Mouse (Mus musculus) neural tube, embryonic 14.5 days (tissue): Measurements from ENCODE around the gene Rhox2c. TPM values are rescaled to one million over a fixed set of nuclear protein-coding genes. Genes with fewer than 3 reads are reported as not detected.
"Not testable (repeated sequence)": the region's sequence is repeated elsewhere in the genome, so short reads cannot be mapped to it uniquely, and the experiment has no call there.

Source experiments
- ATAC-seq: fragments of 200-750 bp; cut with Nextera tagmentation; 2 replicates; pipeline ENCODE4 v1.8.0; 2017; ENCODE audit warnings: low read depth, mild to moderate bottlenecking, moderate TSS enrichment, moderate library complexity
- H3K27ac ChIP-seq: fragments of 300-500 bp; sonication (generic); 2 replicates; pipeline ENCODE4 v1.5.1; 2014; ENCODE audit warnings: low read depth, mild to moderate bottlenecking, control low read depth, low read length, moderate library complexity, mixed read lengths
- H3K27me3 ChIP-seq: fragments of 300-500 bp; sonication (generic); 2 replicates; pipeline ENCODE4 v1.6.1; 2014; ENCODE audit warnings: low read length; ENCODE audit not compliant: control insufficient read depth, insufficient read depth
- H3K36me3 ChIP-seq: fragments of 300-500 bp; sonication (generic); 2 replicates; pipeline ENCODE4 v1.6.1; 2014; ENCODE audit warnings: low read length, mixed read lengths; ENCODE audit not compliant: control insufficient read depth, insufficient read depth
- H3K4me1 ChIP-seq: fragments of 300-500 bp; sonication (generic); 2 replicates; pipeline ENCODE4 v1.6.1; 2014; ENCODE audit warnings: low read length; ENCODE audit not compliant: control insufficient read depth, insufficient read depth
- H3K4me2 ChIP-seq: fragments of 300-500 bp; sonication (generic); 2 replicates; pipeline ENCODE4 v1.6.1; 2014; ENCODE audit warnings: mild to moderate bottlenecking, low read depth, low read length, control low read depth
- H3K4me3 ChIP-seq: fragments of 300-500 bp; sonication (generic); 2 replicates; pipeline ENCODE4 v1.5.1; 2014; ENCODE audit warnings: low read depth, low read length, control low read depth, mixed read lengths
- H3K9ac ChIP-seq: fragments of 300-500 bp; sonication (generic); replicated peaks from 2 replicates; pipeline ENCODE4 v1.6.1; 2014; ENCODE audit warnings: low read depth, mild to moderate bottlenecking, control low read depth, low read length, mixed read lengths
- H3K9me3 ChIP-seq: fragments of 300-500 bp; sonication (generic); 2 replicates; pipeline ENCODE4 v1.6.1; 2016; ENCODE audit warnings: low read length; ENCODE audit not compliant: control insufficient read depth
- WGBS: fragments of 180-500 bp; shearing (Covaris S2); extraction: QIAGEN DNeasy Blood & Tissue Kit; methylation state at CpG from one replicate; pipeline ENCODE4 v1.1.7; 2014; 5-methylcytosine and 5-hydroxymethylcytosine counted together
- polyA plus RNA-seq: library from polyadenylated mRNA; unstranded; fragments of >200 nt; fragmentation: Nextera tagmentation; extraction: Ambion mirVana; gene quantifications from 2 replicates; pipeline ENCODE4 v1.2.1, GENCODE M21; 2014

The Rhox2c gene
- not detected in 2 replicates for polyA plus RNA-seq

- not testable (repeated sequence) for H3K36me3 ChIP-seq, H3K4me2 ChIP-seq, H3K9ac ChIP-seq, H3K9me3 ChIP-seq, H3K4me3 ChIP-seq, H3K4me1 ChIP-seq, H3K27me3 ChIP-seq, ATAC-seq, H3K27ac ChIP-seq
- WGBS, result 98% methylated on average over 7 of the region's 10 CpGs
Measured at GRCm38 (mm10) chrX:37453380-37453779, at the start of gene Rhox2c. TSS of gene Rhox2c (plus strand) at chrX:37453680.

- no CpG with 5 or more reads among the region's 9 CpGs for WGBS
- not testable (repeated sequence) for H3K27me3 ChIP-seq, H3K9me3 ChIP-seq, ATAC-seq, H3K4me3 ChIP-seq, H3K36me3 ChIP-seq, H3K4me1 ChIP-seq, H3K27ac ChIP-seq, H3K9ac ChIP-seq, H3K4me2 ChIP-seq
Measured at GRCm38 (mm10) chrX:37411767-37412166, 41.7 kb upstream of the Rhox2c start, which contains the start of gene Rhox2b. TSS of gene Rhox2b (plus strand) at chrX:37412067.

GRCm38 (mm10) chrX:37432194-37432593 lies 21.3 kb upstream of the Rhox2c start, which contains the start of gene Rhox4b:
TSS of gene Rhox4b (plus strand) at chrX:37432494.
- H3K9me3 ChIP-seq, H3K4me3 ChIP-seq, H3K27me3 ChIP-seq, H3K4me2 ChIP-seq, ATAC-seq, H3K36me3 ChIP-seq, H3K4me1 ChIP-seq, H3K9ac ChIP-seq, H3K27ac ChIP-seq: not testable (repeated sequence)
- 90% methylated on average over 14 of the region's 15 CpGs for WGBS

GRCm38 (mm10) chrX:37458285-37458684 lies 4.8 kb downstream of the Rhox2c start, which contains the start of gene Rhox3c:
TSS of gene Rhox3c (plus strand) at chrX:37458585.
- 88% methylated on average over 3 of the region's 4 CpGs for WGBS
- not testable (repeated sequence) for H3K36me3 ChIP-seq, H3K27me3 ChIP-seq, H3K4me2 ChIP-seq, H3K27ac ChIP-seq, H3K9ac ChIP-seq, H3K9me3 ChIP-seq, H3K4me1 ChIP-seq, H3K4me3 ChIP-seq, ATAC-seq

GRCm38 (mm10) chrX:37480037-37480436 lies 26.6 kb downstream of the Rhox2c start, which contains the start of gene Rhox4c:
TSS of gene Rhox4c (plus strand) at chrX:37480337.
- not testable (repeated sequence) for H3K4me3 ChIP-seq, ATAC-seq
- WGBS, result 91% methylated on average over 14 of the region's 14 CpGs

GRCm38 (mm10) chrX:37514059-37514458 lies 60.6 kb downstream of the Rhox2c start, which contains the start of gene Rhox4d:
TSS of gene Rhox4d (plus strand) at chrX:37514359.
- not testable (repeated sequence) for H3K4me2 ChIP-seq, ATAC-seq, H3K27me3 ChIP-seq, H3K4me1 ChIP-seq, H3K27ac ChIP-seq, H3K36me3 ChIP-seq, H3K4me3 ChIP-seq, H3K9ac ChIP-seq, H3K9me3 ChIP-seq
- WGBS, result 94% methylated on average over 8 of the region's 18 CpGs

More at GRCm38 (mm10) chrX:37480037-37480436, 26.6 kb downstream of the Rhox2c start, which contains the start of gene Rhox4c:
- H3K27ac ChIP-seq, H3K9me3 ChIP-seq, H3K36me3 ChIP-seq, H3K4me1 ChIP-seq, H3K27me3 ChIP-seq, H3K9ac ChIP-seq, H3K4me2 ChIP-seq: not testable (repeated sequence)

Other genes starting within 250 kb of the Rhox2c start
- not detected in 2 replicates for gene Gm9, start 242.6 kb upstream of the Rhox2c start, polyA plus RNA-seq
- not detected in 2 replicates for gene Rhox1, start 231.4 kb upstream of the Rhox2c start, polyA plus RNA-seq
- not detected in 2 replicates for gene Rhox2a, start 208.7 kb upstream of the Rhox2c start, polyA plus RNA-seq
- gene Rhox3a, start 203.8 kb upstream of the Rhox2c start, polyA plus RNA-seq, result not detected in 2 replicates
- gene Rhox4a, start 188.3 kb upstream of the Rhox2c start, polyA plus RNA-seq, result not detected in 2 replicates
- gene Rhox3a2, start 73.7 kb upstream of the Rhox2c start, polyA plus RNA-seq, result not detected in 2 replicates
- not detected in 2 replicates for gene Rhox4a2, start 62.8 kb upstream of the Rhox2c start, polyA plus RNA-seq
- gene Rhox2b, start 41.6 kb upstream of the Rhox2c start, polyA plus RNA-seq, result 0.36 TPM in 1 of 2 replicates, not detected in the other
- not detected in 2 replicates for gene Rhox4b, start 21.2 kb upstream of the Rhox2c start, polyA plus RNA-seq
- not detected in 2 replicates for gene Rhox3c, start 4.9 kb downstream of the Rhox2c start, polyA plus RNA-seq
- not detected in 2 replicates for gene Rhox4c, start 26.7 kb downstream of the Rhox2c start, polyA plus RNA-seq
- gene Rhox2d, start 39.7 kb downstream of the Rhox2c start, polyA plus RNA-seq, result not detected in 2 replicates
- not detected in 2 replicates for gene Rhox4d, start 60.7 kb downstream of the Rhox2c start, polyA plus RNA-seq
- not detected in 2 replicates for gene Rhox2e, start 76.8 kb downstream of the Rhox2c start, polyA plus RNA-seq
- not detected in 2 replicates for gene Rhox3e, start 88.3 kb downstream of the Rhox2c start, polyA plus RNA-seq
- gene Rhox4e, start 103.7 kb downstream of the Rhox2c start, polyA plus RNA-seq, result not detected in 2 replicates
- not detected in 2 replicates for gene Rhox2f, start 117.7 kb downstream of the Rhox2c start, polyA plus RNA-seq
- gene Rhox3f, start 127.3 kb downstream of the Rhox2c start, polyA plus RNA-seq, result not detected in 2 replicates
- gene Rhox4f, start 154.0 kb downstream of the Rhox2c start, polyA plus RNA-seq, result not detected in 2 replicates
- not detected in 2 replicates for gene Rhox3g, start 174.9 kb downstream of the Rhox2c start, polyA plus RNA-seq
- not detected in 2 replicates for gene Rhox2g, start 189.8 kb downstream of the Rhox2c start, polyA plus RNA-seq
- not detected in 2 replicates for gene Rhox4g, start 197.6 kb downstream of the Rhox2c start, polyA plus RNA-seq
- gene Rhox3h, start 215.1 kb downstream of the Rhox2c start, polyA plus RNA-seq, result not detected in 2 replicates
- not detected in 2 replicates for gene Rhox2h, start 219.6 kb downstream of the Rhox2c start, polyA plus RNA-seq